Mouse (Mus musculus) embryo, embryonic 10 days (tissue): ENCODE results near the gene Lrfn3.

ENCODE experiments used
- DNase-seq: peaks from one replicate; pipeline ENCODE4 v3.0.0-alpha.2; 2015; ENCODE audit warnings: low spot score

Lrfn3 gene

DNA sequence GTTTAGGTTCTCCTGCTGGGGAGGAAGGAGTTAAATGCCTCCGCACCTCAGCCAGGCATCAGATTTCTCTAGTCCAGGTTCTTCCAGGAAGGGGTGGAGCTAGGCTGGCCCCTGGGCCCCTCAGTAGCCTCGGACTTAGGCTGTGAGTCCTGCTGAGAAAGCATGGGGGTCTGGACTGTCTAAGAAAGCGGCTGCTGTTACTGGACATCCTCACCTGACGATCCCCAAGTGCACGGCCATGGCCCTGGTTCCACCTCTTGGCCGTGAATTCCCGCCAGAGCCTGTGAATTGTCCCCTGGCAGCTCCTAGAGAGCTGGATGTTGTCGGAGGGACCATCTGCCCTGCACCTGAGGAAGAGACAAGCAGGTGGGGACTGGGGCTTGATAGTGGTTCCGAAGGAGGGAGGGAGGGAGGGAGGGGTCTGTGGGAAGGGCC, 47.8 kb downstream of the Lrfn3 start, which contains the start of gene Syne4:
Gene Syne4, plus strand, starts transcription at position 87 of the 435 bp plus-strand sequence.
- peak; percentile 71 for DNase-seq

DNA sequence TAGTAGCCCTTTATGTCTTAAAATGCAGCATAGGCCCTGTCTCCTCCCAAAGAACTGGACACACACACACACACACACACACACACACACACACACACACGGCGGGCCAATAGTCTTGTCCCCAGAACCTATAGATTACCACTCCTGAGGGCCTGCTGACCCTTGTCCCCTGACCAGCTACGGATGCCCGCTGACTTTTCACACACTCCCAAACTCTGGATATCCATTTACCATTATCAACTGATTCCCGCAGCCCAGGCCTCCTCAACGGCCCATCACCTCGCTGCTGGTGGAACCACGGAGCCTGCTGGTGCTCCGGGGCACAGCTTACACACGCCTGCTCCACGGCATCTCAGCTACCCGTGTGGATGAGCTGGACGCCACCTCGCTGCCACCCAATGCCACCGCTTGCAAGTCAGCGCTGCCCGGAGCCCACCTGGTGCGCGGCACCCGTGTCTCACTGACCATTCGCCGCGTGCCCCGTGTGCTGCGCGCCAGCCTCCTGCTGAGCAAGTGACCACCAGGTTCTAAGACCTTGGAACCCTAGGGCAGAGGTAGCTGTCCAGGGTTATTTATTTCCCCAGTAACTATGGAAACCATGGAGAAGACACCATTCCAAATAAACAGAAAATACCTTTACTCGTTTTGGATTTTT, 48.8 kb downstream of the Lrfn3 start:
- no peak for DNase-seq

DNA sequence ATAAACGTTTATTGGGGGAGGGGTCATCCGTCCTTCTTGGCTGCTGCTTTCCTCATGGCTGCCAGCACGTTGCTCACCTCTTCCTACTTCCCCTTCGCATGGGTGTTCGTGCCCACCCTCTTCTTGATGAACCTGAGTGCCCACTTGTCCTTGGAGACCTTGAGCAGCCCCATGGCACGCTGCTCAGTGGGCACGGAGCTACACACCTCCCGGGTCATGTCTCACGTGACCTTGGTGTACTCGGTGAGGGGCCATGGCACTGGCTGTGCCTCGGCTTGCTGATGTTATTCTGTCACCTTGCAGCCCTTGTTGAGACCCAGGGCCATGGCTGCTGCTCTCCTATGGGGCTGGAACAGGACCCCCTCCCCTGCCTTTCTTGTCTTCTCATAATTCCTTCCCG, 52.4 kb downstream of the Lrfn3 start:
- no peak for DNase-seq

DNA sequence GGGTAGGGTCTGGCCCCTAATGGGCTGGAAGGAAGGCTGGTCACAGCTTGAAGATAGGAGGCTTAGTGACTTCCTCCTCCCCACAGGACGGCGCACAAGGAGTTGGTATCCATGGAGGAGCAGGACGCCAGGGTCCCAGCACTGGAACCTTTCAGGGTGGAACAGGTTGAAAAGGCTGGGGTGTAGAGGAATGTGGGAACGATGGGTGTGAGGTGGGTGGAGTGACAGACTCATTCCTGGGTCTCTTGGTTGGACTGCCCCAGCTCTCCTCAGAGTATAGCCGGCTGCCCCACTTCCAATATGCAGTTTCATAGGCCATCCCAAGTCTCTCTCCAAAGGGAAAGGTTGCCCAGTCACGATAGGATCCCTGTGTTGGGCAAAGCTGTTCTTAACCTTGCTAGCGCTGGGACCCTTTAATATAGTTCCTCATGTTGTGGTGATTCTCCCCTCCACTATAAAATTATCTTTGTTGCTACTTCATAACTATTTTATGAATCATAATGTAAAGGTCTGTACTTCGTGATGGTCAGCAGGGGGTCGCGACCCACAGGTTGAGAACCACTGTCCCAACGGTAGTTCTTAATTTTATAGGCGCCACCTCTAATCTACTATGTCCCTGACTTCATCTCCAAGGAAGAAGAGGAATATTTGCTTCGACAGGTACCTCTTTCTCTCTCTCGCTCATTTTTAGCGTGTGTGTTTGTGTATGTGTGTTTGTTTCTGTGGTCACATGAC, 53.0 kb downstream of the Lrfn3 start:
- no peak for DNase-seq

DNA sequence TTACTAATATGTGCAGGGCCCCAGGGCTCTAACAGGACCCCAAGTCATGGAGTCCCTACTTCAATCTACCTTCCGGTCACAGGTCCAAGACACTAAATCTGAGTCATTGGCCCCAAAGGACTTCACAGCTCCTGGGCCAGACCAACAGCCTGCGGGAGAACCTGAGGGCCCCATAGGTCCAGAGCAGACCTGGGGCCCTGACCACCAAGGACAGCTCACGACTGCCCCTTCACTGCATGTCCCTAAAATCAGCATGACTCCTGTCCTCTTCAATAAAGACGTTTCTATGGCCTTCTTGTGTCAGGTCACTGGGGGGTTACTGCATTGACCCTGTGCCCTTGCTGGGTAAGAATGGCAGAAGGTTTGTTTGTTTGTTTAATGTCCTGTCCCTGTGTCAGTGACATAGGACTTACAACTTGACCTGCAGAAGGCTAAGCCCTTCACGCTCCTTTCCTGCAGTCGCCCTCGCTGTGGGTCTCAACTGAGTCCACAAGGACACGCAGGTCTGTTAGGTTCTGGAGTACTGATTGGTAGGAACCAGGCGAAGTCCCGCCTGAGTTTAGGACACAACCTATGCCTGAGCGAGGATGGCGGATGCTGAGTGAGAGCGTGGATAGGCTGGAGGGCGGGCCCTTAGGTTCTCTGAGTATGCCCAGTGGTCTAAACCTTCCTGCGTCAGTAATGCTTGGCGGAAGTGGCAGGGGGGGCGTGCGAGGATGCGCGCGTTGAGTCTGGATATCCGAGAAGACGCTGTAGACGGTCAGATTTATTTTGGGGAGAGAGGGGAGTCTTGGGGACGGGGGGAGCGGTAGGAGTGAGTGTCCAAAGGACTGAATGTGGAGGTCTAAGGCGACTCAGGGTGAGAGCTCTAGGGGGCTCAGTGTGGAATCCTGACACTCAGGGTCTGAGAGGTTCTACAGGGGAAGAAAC, 54.2 kb downstream of the Lrfn3 start, which contains the start of gene Alkbh6:
Gene Alkbh6, plus strand, starts transcription at position 642 of the 930 bp plus-strand sequence.
- peak; percentile 97 for DNase-seq

DNA sequence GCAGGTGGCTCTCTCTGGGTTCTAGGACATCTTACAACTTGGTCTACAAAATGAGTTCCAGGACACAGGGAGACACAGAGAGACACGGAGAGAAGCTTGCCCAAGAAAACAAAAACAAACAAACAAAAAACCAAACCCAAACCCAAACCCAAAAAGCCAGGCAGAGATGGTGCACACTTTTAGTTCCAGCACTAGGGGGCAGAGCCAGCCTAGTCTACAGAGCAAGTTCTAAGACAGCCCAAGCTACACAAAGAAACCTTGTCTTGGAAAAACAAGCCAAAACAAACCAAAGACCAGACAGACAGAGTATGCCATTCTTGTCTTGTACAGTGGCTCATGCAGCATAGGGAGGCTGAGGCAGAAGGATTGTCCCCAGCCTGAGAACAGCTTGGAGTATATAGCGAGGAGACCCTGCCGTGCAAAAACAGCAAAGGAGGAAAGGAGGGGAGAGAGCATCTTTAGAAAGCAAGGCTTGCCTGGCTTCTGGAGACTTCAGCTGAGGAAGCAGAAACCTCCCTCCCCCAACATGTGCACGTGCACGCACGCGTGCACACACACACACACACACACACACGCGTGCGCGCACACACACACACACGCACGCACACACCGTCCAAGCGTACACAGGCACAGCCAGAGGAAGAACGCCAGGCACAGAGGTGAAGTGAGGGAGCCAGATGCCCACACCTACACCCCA, 56.3 kb downstream of the Lrfn3 start:
- no peak for DNase-seq
